Comparison of ENCODE assay signal across 17 mouse cellular contexts in genomic region chr1:109984776-109985175, GRCm38 (mm10). TPM values are rescaled to one million over a fixed set of nuclear protein-coding genes. Genes with fewer than 3 reads are reported as not detected.
A peak's percentile ranks its signal among the peaks of the same experiment; 100 is the strongest.
DNase-seq lines count a peak whose midpoint lies in the region; ATAC-seq lines count a peak whose summit lies in the region.
"Had no signal": no experiment of that assay in that cellular context is flagged by ENCODE, and none has a peak within 500 bp of the region (broad histone marks: within the 10 kb centered on the region; RNA-seq: fewer than 3 reads in every experiment).

No protein-coding gene starts in this region.

- peaks cover 10% of the 10 kb centered on the region for H3K4me1 ChIP-seq in hindbrain, embryonic 12.5 days
- peaks cover 9% of the 10 kb centered on the region; the same call in 1 of the 2 replicates for H3K4me1 ChIP-seq in midbrain, embryonic 14.5 days (ENCODE audit: control insufficient read depth, insufficient read depth, low read length)
- H3K4me1 ChIP-seq: megakaryocyte, embryonic 14.5 days had no signal

- WGBS in hindbrain, embryonic 12.5 days: 30% methylated on average over 3 of the region's 3 CpGs
- 21% methylated on average over 3 of the region's 3 CpGs for whole genome bisulfite sequencing in midbrain, embryonic 14.5 days

- H3K9me3 ChIP-seq in hindbrain, embryonic 12.5 days (replicated peaks): no peaks in the 10 kb centered on the region
- H3K9me3 ChIP-seq in midbrain, embryonic 14.5 days (ENCODE audit: control insufficient read depth, low read length): no peaks in the 10 kb centered on the region
- H3K9me3 ChIP-seq: heart, embryonic 10.5 days; limb, embryonic 15.5 days; megakaryocyte, embryonic 14.5 days had no signal

- no peak overlapping the region for H3K4me3 ChIP-seq in hindbrain, embryonic 12.5 days
- peak overlapping the region; percentile 20 for H3K4me3 ChIP-seq in midbrain, embryonic 14.5 days (replicated peaks; ENCODE audit: low read depth, low read length)
- H3K4me3 ChIP-seq: heart, embryonic 10.5 days; limb, embryonic 15.5 days; megakaryocyte, embryonic 14.5 days had no signal

- peak overlapping the region; percentile 7 for H3K4me2 ChIP-seq in hindbrain, embryonic 12.5 days (replicated peaks)
- H3K4me2 ChIP-seq in midbrain, embryonic 14.5 days (ENCODE audit: low read length): peak overlapping the region; percentile 36
- H3K4me2 ChIP-seq: limb, embryonic 15.5 days had no signal

- no peak for ATAC-seq in hindbrain, embryonic 12.5 days (ENCODE audit: low FRiP score)
- ATAC-seq in midbrain, embryonic 14.5 days (ENCODE audit: low FRiP score, low TSS enrichment): no peak

- no peaks in the 10 kb centered on the region; the same call in 1 of the 2 replicates for H3K27me3 ChIP-seq in hindbrain, embryonic 12.5 days
- H3K27me3 ChIP-seq in midbrain, embryonic 14.5 days (ENCODE audit: control insufficient read depth, insufficient read depth, low read length): no peaks in the 10 kb centered on the region

- peak; percentile 17 for DNase-seq in retina, embryonic 14.5 days (ENCODE audit: low spot score)
- DNase-seq in retina, postnatal 1 day: no peak
- no peak for DNase-seq in midbrain, embryonic 14.5 days
- DNase-seq in adrenal gland, adult (ENCODE audit: inconsistent age in 2 of 2, low spot score in 1 of 2): no peak
- no peak for DNase-seq in frontal cortex, postnatal 25 days (ENCODE audit: low spot score in 2 of 2)
- no peak for DNase-seq in adrenal gland, adult 18-20 months (ENCODE audit: low spot score in 2 of 2)
- DNase-seq: gastrocnemius, postnatal 25 days; heart, postnatal 4 days; kidney, adult 8-10 months; lung, adult 2 months had no signal

- H3K9ac ChIP-seq in hindbrain, embryonic 12.5 days: no peak overlapping the region
- no peak overlapping the region; the same call in 1 of the 2 replicates for H3K9ac ChIP-seq in midbrain, embryonic 14.5 days (replicated peaks; ENCODE audit: low read length)
- H3K9ac ChIP-seq: limb, embryonic 15.5 days had no signal

- H3K36me3 ChIP-seq in hindbrain, embryonic 12.5 days: no peaks in the 10 kb centered on the region
- H3K36me3 ChIP-seq in midbrain, embryonic 14.5 days (ENCODE audit: control insufficient read depth, insufficient read depth, low read length): no peaks in the 10 kb centered on the region
- H3K36me3 ChIP-seq: heart, embryonic 10.5 days; limb, embryonic 15.5 days had no signal

- no peak overlapping the region for H3K27ac ChIP-seq in hindbrain, embryonic 12.5 days
- 0 out of 2 replicates have a peak overlapping the region, but pooled peaks have one; percentile 5 for H3K27ac ChIP-seq in midbrain, embryonic 14.5 days (replicated peaks; ENCODE audit: low read depth, low read length)
- H3K27ac ChIP-seq: heart, embryonic 10.5 days; limb, embryonic 15.5 days had no signal

RNA-seq across cellular contexts. Expression of gene Cdh7, which starts 2.5 kb away (rescaled TPM):
- polyA plus RNA-seq in hindbrain, embryonic 12.5 days (2016; fragmentation: Nextera tagmentation; extraction: Ambion mirVana): 4.7 and 5.0 TPM in 2 replicates
- polyA plus RNA-seq in midbrain, embryonic 14.5 days (2014; fragmentation: Nextera tagmentation; extraction: Ambion mirVana): 18.0 and 22.5 TPM in 2 replicates
- under 1 TPM; 0.16 to 0.17 TPM for total RNA-seq in adrenal gland, adult 18-20 months (2021)
- total RNA-seq: gastrocnemius, postnatal 25 days; heart, postnatal 4 days; MEL; neutrophil, adult 5-6 weeks had no signal
- polyA plus RNA-seq: large intestine, adult 2 months; lung, adult 2 months had no signal
